Mouse (Mus musculus) liver, postnatal 0 days (tissue): ENCODE data around the gene Cyp4a30b.
"Not testable (repeated sequence)": the region's sequence is repeated elsewhere in the genome, so short reads cannot be mapped to it uniquely, and the experiment has no call there.

ENCODE experiments used
- CTCF ChIP-seq: sonication (generic); IDR thresholded peaks from 2 replicates; pipeline ENCODE4 v1.5.1; 2016; ENCODE audit warnings: antibody characterized with exemption, low read depth
- EP300 ChIP-seq: IDR thresholded peaks from 2 replicates; pipeline ENCODE4 v1.6.1; 2016; ENCODE audit warnings: antibody characterized with exemption, low read depth, mild to moderate bottlenecking

GRCm38 (mm10) chr4:115476051-115476450, 23.6 kb downstream of the Cyp4a30b start:
- not testable (repeated sequence) for TF ChIP-seq EP300
- peak; percentile 52 for TF ChIP-seq CTCF
